Mouse (Mus musculus) kidney, embryonic 16.5 days (tissue): ENCODE measurements around the gene Evpl. TPM values are rescaled to one million over a fixed set of nuclear protein-coding genes. Genes with fewer than 3 reads are reported as not detected.
A peak's percentile ranks its signal among the peaks of the same experiment; 100 is the strongest.

Experiments
- ATAC-seq: fragments of 200-750 bp; cut with Nextera tagmentation; 2 replicates; pipeline ENCODE4 v1.8.0; 2017; ENCODE audit warnings: moderate TSS enrichment; ENCODE audit not compliant: low FRiP score, low TSS enrichment
- H3K27ac ChIP-seq: fragments of 300-500 bp; sonication (generic); 2 replicates; pipeline ENCODE4 v1.5.1; 2014; ENCODE audit warnings: low read length
- H3K27me3 ChIP-seq: fragments of 300-500 bp; sonication (generic); 2 replicates; pipeline ENCODE4 v1.6.1; 2014; ENCODE audit warnings: low read length, control low read depth, mixed read lengths; ENCODE audit not compliant: insufficient read depth
- H3K36me3 ChIP-seq: fragments of 300-500 bp; sonication (generic); 2 replicates; pipeline ENCODE4 v1.6.1; 2014; ENCODE audit warnings: low read length, control low read depth, mixed read lengths; ENCODE audit not compliant: insufficient read depth
- H3K4me1 ChIP-seq: fragments of 300-500 bp; sonication (generic); 2 replicates; pipeline ENCODE4 v1.6.1; 2014; ENCODE audit warnings: low read length, control low read depth, mixed read lengths; ENCODE audit not compliant: insufficient read depth
- H3K4me2 ChIP-seq: fragments of 300-500 bp; sonication (generic); replicated peaks from 2 replicates; pipeline ENCODE4 v1.6.1; 2014; ENCODE audit warnings: low read depth, low read length
- H3K4me3 ChIP-seq: fragments of 300-500 bp; sonication (generic); 2 replicates; pipeline ENCODE4 v1.5.1; 2014; ENCODE audit warnings: mild to moderate bottlenecking, low read length
- H3K9ac ChIP-seq: fragments of 300-500 bp; sonication (generic); replicated peaks from 2 replicates; pipeline ENCODE4 v1.6.1; 2014; ENCODE audit warnings: low read length
- H3K9me3 ChIP-seq: fragments of 300-500 bp; sonication (generic); 2 replicates; pipeline ENCODE4 v1.6.1; 2016; ENCODE audit warnings: low read length, control low read depth
- WGBS: fragments of 180-500 bp; shearing (Covaris S2); extraction: QIAGEN DNeasy Blood & Tissue Kit; methylation state at CpG from one replicate; pipeline ENCODE4 v1.1.7; 2014; 5-methylcytosine and 5-hydroxymethylcytosine counted together
- polyA plus RNA-seq: library from polyadenylated mRNA; unstranded; fragments of >200 nt; fragmentation: Nextera tagmentation; extraction: Ambion mirVana; gene quantifications from 2 replicates; pipeline ENCODE4 v1.2.1, GENCODE M21; 2015

The Evpl gene
- polyA plus RNA-seq, 1 experiment from 2014 or later: 4.1 TPM

DNA sequence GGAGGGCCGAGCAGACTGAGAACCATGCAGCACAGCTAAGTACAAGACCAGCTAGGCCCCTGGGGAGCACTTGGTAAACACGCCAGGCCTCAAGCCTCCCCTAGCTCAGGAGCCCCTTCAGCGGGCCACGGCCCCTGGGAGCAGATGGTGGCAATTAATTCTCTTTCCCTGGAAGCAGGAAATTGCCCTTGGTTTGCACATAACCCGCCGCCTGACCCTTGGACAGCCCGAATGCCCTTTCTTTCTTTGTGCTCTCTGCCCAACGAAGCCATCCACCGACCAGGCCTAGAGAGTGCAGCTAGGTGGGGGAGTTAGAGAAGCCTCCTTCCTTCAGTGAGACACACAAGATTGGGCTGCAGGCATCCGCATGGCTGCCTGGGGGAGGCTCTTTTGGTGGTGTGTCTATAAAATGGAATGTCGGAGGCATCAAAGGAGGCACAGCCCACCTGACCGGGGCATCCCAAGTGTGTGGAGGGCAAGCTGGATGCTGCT lies 3.9 kb upstream of the Evpl start:
- Histone ChIP-seq H3K4me1 (peaks cover 35% of the 10 kb centered on the region), H3K9ac (peak overlapping the region; percentile 26; the same call in 1 of the 2 replicates), H3K9me3 (no peaks in the 10 kb centered on the region), H3K36me3 (peaks cover 33% of the 10 kb centered on the region), H3K4me2 (no peak overlapping the region), H3K27ac (peak overlapping the region; percentile 85), H3K27me3 (peaks cover 9% of the 10 kb centered on the region), H3K4me3 (no peak overlapping the region)
- ATAC-seq: peak; percentile 76
- WGBS: 15% methylated on average over 12 of the region's 12 CpGs

DNA sequence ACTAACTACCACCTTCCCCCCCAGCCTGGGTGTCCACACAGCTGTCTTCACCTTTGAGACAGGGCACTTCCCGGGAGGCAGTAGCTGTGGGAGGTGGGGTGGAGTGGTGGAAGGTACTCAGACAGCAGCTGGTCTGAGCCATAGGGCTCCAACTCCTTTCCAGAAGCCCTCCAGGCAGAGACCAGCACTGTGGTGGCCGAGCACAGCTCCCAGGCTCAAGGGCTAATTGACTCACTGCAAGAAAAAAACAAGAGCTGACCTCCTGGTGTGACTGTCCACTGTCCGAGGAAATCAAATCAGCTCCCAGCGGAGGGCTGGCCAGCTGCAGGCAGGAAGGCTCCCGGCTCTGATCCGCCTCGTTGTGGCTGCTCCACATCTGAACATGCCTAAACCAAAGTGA lies 1.9 kb upstream of the Evpl start:
- H3K27me3 ChIP-seq: peaks cover 9% of the 10 kb centered on the region
- H3K4me1 ChIP-seq: peaks cover 35% of the 10 kb centered on the region
- H3K27ac ChIP-seq: no peak overlapping the region
- no peak overlapping the region for H3K4me3 ChIP-seq
- no peak overlapping the region for H3K9ac ChIP-seq
- H3K9me3 ChIP-seq: no peaks in the 10 kb centered on the region
- WGBS: 16% methylated on average over 7 of the region's 7 CpGs
- H3K36me3 ChIP-seq: peaks cover 14% of the 10 kb centered on the region
- no peak for ATAC-seq
- H3K4me2 ChIP-seq: no peak overlapping the region

DNA sequence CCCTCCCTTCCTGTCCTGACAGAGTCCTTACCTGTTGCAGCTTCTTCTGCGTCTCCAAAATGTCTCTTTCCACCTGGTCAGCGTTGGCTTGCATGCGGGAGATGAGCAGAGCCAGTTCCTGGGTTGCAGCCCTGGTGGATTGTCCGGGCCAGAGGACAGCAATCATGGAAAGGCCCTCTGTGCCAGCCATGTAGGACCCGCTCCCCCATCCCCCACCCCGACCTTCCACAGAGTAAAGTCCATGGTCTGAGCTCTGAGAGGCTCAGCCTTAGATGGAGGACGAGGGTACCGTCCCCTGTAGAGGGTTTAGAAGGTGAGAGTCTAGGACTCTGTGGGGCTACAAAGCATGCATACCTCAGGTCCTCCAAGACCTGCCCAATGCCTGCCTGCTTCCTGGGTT lies 3.0 kb downstream of the Evpl start:
- H3K27me3 ChIP-seq: peaks cover 12% of the 10 kb centered on the region
- no peak overlapping the region for H3K4me2 ChIP-seq
- no peak overlapping the region for H3K27ac ChIP-seq
- WGBS: 83% methylated on average over 8 of the region's 8 CpGs
- no peak for ATAC-seq
- peaks cover 14% of the 10 kb centered on the region for H3K4me1 ChIP-seq
- no peaks in the 10 kb centered on the region for H3K36me3 ChIP-seq
- H3K9me3 ChIP-seq: no peaks in the 10 kb centered on the region
- no peak overlapping the region for H3K9ac ChIP-seq
- H3K4me3 ChIP-seq: no peak overlapping the region

DNA sequence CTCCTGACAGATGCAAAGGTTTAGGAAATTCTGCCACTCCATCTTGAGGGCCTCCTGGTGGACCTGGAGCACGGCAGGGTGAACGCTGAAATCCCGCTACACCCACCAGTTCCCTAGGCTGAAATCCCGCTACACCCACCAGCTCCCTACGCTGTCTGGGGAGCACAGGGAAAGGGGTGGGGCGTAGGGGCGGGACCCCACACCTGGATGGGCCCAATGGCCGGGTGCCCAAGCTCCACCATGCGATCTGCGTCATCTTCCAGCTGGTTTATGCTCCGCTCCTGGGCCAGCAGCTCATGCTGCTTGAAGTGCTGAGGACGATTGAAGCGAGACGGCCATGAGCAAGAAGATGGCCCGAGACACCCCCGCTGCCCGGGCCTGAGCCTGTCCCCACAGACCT lies 5.5 kb downstream of the Evpl start:
- WGBS: 28% methylated on average over 16 of the region's 17 CpGs
- peak overlapping the region; percentile 39 for H3K9ac ChIP-seq

DNA sequence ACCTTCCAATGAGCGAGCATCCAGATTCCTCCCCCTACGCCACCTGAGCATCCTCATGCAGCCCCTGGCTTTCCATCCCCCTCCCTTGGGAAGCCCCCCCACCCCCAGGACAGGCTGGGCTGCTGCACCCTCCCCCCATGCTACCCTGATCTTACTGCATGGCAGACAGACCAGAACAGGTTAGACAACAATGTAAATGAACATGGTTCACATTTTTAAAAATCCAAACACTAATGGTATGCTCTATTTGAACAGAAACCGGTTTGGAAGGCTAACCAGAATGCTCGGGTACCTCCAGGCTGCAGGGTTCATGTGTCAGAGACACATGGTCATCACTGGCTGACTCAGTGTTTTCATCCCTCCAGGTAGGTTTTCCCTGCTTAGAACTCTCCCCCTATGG lies 9.2 kb downstream of the Evpl start:
- Histone ChIP-seq H3K9me3 (no peaks in the 10 kb centered on the region), H3K4me1 (no peaks in the 10 kb centered on the region), H3K27me3 (peaks cover 7% of the 10 kb centered on the region), H3K4me2 (no peak overlapping the region), H3K9ac (no peak overlapping the region), H3K4me3 (no peak overlapping the region), H3K27ac (no peak overlapping the region), H3K36me3 (peaks cover 6% of the 10 kb centered on the region; the same call in 1 of the 2 replicates)
- WGBS: 80% methylated on average over 4 of the region's 4 CpGs
- no peak for ATAC-seq

More for the DNA sequence above, 5.5 kb downstream of the Evpl start:
- H3K9me3 ChIP-seq: no peaks in the 10 kb centered on the region
- H3K27ac ChIP-seq: no peak overlapping the region
- peaks cover 7% of the 10 kb centered on the region; the same call in 1 of the 2 replicates for H3K27me3 ChIP-seq
- ATAC-seq: peak; percentile 1; the same call in 1 of the 2 replicates
- H3K4me2 ChIP-seq: peak overlapping the region; percentile 8
- no peaks in the 10 kb centered on the region for H3K36me3 ChIP-seq
- H3K4me1 ChIP-seq: 0 out of 2 replicates have a peak, but pooled peaks cover 3% of the 10 kb centered on the region
- no peak overlapping the region for H3K4me3 ChIP-seq

DNA sequence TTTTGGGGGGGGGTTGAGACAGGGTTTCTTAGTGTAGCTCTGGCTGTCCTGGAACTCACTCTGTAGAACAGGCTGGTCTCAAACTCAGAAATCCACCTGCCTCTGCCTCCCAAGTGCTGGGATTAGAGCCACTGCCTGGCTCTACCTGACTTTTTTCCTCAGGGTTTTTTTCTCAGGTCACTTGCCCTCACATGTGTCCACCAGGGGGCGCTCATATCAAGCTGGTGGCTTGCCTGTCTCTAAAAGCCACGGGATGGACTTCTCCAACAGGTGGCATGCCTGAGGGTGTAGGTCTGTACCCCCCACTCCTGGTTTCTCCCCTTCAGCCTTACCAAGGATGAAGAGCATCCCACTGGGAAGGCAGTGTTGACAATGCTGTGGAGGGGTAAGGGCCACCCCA lies 11.5 kb downstream of the Evpl start:
- Histone ChIP-seq H3K9me3 (peaks cover 5% of the 10 kb centered on the region; the same call in 1 of the 2 replicates), H3K4me2 (no peak overlapping the region), H3K27ac (no peak overlapping the region), H3K27me3 (peaks cover 18% of the 10 kb centered on the region), H3K4me3 (no peak overlapping the region), H3K36me3 (peaks cover 9% of the 10 kb centered on the region; the same call in 1 of the 2 replicates), H3K4me1 (peaks cover 16% of the 10 kb centered on the region; the same call in 1 of the 2 replicates), H3K9ac (no peak overlapping the region)
- ATAC-seq: no peak
- 3% methylated on average over 2 of the region's 2 CpGs for WGBS

DNA sequence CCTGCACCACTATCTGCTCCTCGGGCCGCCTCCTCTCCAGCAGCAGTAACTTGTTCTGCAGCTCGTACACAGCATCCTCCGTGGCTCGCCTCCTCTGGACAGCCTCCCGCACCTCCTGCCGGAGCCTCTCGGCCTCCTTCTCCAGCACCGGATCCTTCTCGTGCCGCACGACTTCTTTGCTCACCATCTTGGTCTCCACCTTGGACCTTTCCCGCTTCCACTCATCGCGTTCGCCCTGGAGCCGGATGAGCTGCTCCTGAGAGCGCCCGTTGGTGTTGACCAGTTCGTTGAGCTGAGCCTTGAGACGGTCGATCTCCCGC lies 15.2 kb downstream of the Evpl start:
- Histone ChIP-seq H3K27me3 (peaks cover 22% of the 10 kb centered on the region), H3K4me1 (peaks cover 34% of the 10 kb centered on the region), H3K9ac (peak overlapping the region; percentile 63), H3K4me3 (peak overlapping the region; percentile 37), H3K36me3 (peaks cover 13% of the 10 kb centered on the region), H3K27ac (no peak overlapping the region), H3K9me3 (peaks cover 6% of the 10 kb centered on the region; the same call in 1 of the 2 replicates), H3K4me2 (peak overlapping the region; percentile 68)
- ATAC-seq: no peak
- WGBS: 19% methylated on average over 23 of the region's 23 CpGs

DNA sequence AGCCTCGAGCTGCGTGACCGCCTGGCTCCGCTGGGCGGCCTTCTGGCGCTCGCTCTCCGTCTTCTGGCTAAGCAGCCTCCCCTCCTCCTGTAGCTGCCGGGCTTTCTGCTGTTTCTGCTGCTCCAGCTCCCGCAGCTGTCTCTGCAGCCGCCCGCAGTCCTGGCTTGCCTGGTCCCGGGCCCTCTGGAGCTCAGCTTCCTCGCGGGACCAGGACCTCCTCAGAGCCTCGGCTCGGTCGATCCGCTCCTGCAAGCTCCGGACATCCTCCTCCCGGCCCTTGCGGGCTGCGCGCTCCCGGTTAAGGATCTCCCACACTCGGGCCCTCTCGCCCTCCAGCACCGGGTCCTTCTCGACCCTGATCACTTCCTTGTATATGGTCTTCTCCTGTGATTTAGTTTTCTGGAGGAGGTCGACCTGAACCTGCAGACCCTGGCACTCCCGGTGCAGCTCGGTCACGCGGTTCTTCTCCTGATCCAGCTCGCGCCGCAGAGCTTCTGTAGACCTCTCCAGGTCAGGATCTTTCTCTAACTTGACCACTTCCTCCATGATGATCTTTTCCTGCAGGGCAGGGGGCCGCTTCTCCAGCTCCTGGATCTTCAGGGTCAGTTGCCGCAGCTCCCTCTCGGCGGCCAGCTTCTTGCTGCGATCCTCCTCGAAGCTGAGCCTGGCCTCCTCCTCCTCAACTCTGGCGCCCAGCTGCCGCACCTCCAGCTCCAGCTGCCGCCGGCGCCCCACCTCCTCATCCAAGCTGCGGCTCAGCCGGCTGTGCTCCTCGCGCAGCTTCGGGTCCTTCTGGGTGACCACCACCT lies 15.7 kb downstream of the Evpl start:
- H3K9ac ChIP-seq: peak overlapping the region; percentile 63
- peak overlapping the region; percentile 37 for H3K4me3 ChIP-seq
- WGBS: 7% methylated on average over 52 of the region's 53 CpGs
- peaks cover 13% of the 10 kb centered on the region for H3K36me3 ChIP-seq
- peaks cover 6% of the 10 kb centered on the region; the same call in 1 of the 2 replicates for H3K9me3 ChIP-seq
- H3K27me3 ChIP-seq: peaks cover 22% of the 10 kb centered on the region
- H3K4me2 ChIP-seq: peak overlapping the region; percentile 68
- ATAC-seq: peak; percentile 4; the same call in 1 of the 2 replicates
- H3K27ac ChIP-seq: no peak overlapping the region
- H3K4me1 ChIP-seq: peaks cover 34% of the 10 kb centered on the region

DNA sequence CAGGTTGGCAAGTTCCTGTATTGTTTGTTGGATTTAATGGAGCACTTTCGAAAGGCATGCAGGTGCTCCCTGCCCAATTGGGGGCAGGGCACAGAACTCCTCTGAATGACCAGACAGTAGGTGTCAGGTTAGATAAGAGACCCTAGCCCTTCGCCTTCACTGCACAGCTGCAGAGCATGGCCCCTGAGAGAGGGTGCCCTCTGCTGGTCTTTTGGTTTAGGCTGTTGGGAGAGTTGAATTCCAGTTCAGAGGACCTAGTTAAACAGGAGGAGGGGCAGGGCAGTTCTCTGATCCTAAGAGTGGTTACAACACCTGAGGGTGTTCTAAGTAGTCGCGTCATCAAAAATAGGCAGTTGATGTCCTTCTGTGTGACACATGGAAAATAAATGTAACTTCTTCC lies 18.0 kb downstream of the Evpl start:
- no peak overlapping the region for H3K27ac ChIP-seq
- H3K27me3 ChIP-seq: peaks cover 22% of the 10 kb centered on the region
- no peak overlapping the region for H3K4me2 ChIP-seq
- ATAC-seq: no peak
- peaks cover 6% of the 10 kb centered on the region; the same call in 1 of the 2 replicates for H3K9me3 ChIP-seq
- no peak overlapping the region for H3K9ac ChIP-seq
- H3K4me3 ChIP-seq: no peak overlapping the region
- H3K36me3 ChIP-seq: peaks cover 10% of the 10 kb centered on the region
- H3K4me1 ChIP-seq: peaks cover 34% of the 10 kb centered on the region
- WGBS: 23% methylated on average over 4 of the region's 4 CpGs
